Mouse (Mus musculus): ENCODE results near the gene Arhgap45. TPM values are rescaled to one million over a fixed set of nuclear protein-coding genes. Genes with fewer than 3 reads are reported as not detected.

Gene Arhgap45
- polyA plus RNA-seq, 2 experiments = 7.9 to 20.9 TPM

DNA sequence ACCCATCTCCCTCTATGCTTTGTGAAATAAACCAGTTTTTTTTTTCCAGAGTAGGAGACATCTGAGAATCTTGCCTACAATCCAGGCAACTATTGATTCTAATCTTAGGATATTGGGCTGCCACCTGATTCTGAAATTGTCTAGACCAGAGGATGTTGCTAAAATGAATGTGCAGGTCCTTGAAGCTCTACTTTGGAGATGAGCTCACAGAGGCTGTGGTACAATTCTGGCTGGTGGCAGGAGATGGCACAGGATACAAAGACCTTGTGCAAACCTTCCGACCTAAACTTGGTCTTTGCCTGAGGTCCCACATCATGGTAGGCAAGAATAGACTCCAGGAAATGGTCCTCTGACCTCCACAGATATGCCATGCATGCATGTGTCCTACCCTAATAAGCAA is 20.8 kb upstream of the Arhgap45 start:
- no peak for DNase-seq (ENCODE audit: low read depth in 3 of 3, low spot score in 3 of 3)
- Histone ChIP-seq H3K27ac (no peak overlapping the region), H3K9ac (replicated peaks) (no peak overlapping the region), H3K27me3 (ENCODE audit: control insufficient read depth, insufficient read depth, low read length) (no peaks in the 10 kb centered on the region), H3K36me3 (replicated peaks; ENCODE audit: control insufficient read depth, insufficient read depth, low read depth) (peaks cover 10% of the 10 kb centered on the region), H3K9me3 (ENCODE audit: control insufficient read depth, low read length) (no peaks in the 10 kb centered on the region; the same call in 1 of the 2 replicates), H3K4me2 (ENCODE audit: low read depth) (peak overlapping the region; percentile 26), H3K4me3 (ENCODE audit: insufficient read depth in 1 of 2, low read depth in 2 of 2, low read length in 2 of 2) (no peak overlapping the region), H3K4me1 (replicated peaks; ENCODE audit: control insufficient read depth in 2 of 2, insufficient read depth in 2 of 2, low read length in 1 of 2) (peaks cover 9% of the 10 kb centered on the region in 2 experiments)
- TF ChIP-seq EP300 (IDR thresholded peaks at IDR 0.05; ENCODE audit: low read depth) (no peak), CTCF (IDR thresholded peaks at IDR 0.05; ENCODE audit: low read depth) (no peak)
- 44% methylated on average over 1 of the region's 1 CpGs for WGBS (ENCODE audit: insufficient replicate concordance)
- no peak for ATAC-seq (ENCODE audit: insufficient read depth)

DNA sequence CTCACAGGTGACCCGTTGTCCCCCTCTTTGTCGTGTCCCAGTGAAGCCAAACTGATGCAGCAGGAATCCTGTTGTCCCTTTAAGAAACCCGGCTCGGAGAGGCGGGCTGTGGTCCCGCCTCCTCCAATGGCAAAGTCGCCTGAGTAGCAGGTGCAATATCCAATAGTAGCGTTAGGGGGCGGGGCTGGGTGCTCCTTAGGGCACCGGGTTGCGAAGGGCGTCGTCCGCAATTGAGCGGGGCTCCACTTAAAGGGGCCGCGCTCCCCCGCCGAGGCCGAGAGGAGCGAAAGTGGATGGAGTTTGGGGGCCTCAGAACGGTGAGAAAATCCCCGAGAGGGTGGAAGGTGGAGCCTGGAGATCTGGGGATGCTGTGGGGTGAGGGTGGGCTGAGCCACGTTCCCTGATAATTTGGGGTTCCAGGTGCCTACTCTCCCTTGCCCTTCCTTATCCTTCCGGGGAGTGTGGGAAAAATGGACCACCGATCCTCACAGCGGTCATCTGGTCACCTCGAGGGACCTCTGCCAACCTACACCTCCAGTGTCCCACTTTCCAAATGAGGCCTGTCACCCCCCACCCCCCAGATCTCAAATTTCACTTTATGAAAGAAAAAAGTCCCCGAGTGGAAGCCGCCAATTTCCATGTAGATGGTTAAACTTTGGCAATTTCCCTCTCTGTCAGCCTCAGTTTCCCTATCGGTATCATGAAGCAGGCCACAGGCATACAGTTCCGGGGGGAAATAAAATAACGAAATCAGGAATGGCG is 20.0 kb upstream of the Arhgap45 start, which contains the start of gene Abca7:
TSS of gene Abca7 (plus strand) at position 223 of the 762 bp plus-strand sequence.
- H3K4me3 ChIP-seq (ENCODE audit: insufficient read depth in 1 of 2, low read depth in 2 of 2, low read length in 2 of 2) = peak within 1 kb of the TSS; percentile 91 to 98
- peak within 1 kb of the TSS; percentile 83 for H3K4me2 ChIP-seq (ENCODE audit: low read depth)
- WGBS (ENCODE audit: insufficient replicate concordance) = under 1% methylated on average over 34 of the region's 34 CpGs
- peak within 1 kb of the TSS; percentile 96 for H3K9ac ChIP-seq (replicated peaks)
- H3K4me1 ChIP-seq (replicated peaks; ENCODE audit: control insufficient read depth in 2 of 2, insufficient read depth in 2 of 2, low read length in 1 of 2) = peaks cover 12 to 13% of the 10 kb centered on the region in 2 experiments
- ATAC-seq (ENCODE audit: insufficient read depth) = peak; percentile 85
- TF ChIP-seq EP300 (IDR thresholded peaks at IDR 0.05; ENCODE audit: low read depth) = no peak; the same call in 1 of the 2 replicates
- TF ChIP-seq CTCF (IDR thresholded peaks at IDR 0.05; ENCODE audit: low read depth) = peak; percentile 36
- peak; percentile 95 to 96 (median 96) for DNase-seq (ENCODE audit: low read depth in 3 of 3, low spot score in 3 of 3)
- H3K27ac ChIP-seq = peak within 1 kb of the TSS; percentile 95
- no peaks in the 10 kb centered on the region; the same call in 1 of the 2 replicates for H3K9me3 ChIP-seq (ENCODE audit: control insufficient read depth, low read length)
- peaks cover 10% of the 10 kb centered on the region for H3K36me3 ChIP-seq (replicated peaks; ENCODE audit: control insufficient read depth, insufficient read depth, low read depth)
- no peaks in the 10 kb centered on the region for H3K27me3 ChIP-seq (ENCODE audit: control insufficient read depth, insufficient read depth, low read length)

GRCm38 (mm10) chr10:79997034-79997760 is 19.3 kb upstream of the Arhgap45 start:
- Histone ChIP-seq H3K27me3 (ENCODE audit: control insufficient read depth, insufficient read depth, low read length) (no peaks in the 10 kb centered on the region), H3K4me1 (replicated peaks; ENCODE audit: control insufficient read depth in 2 of 2, insufficient read depth in 2 of 2, low read length in 1 of 2) (peaks cover 17 to 18% of the 10 kb centered on the region in 2 experiments)
- ATAC-seq (ENCODE audit: insufficient read depth) = peak; percentile 81

GRCm38 (mm10) chr10:79997819-79998218 is 18.6 kb upstream of the Arhgap45 start:
- Histone ChIP-seq H3K4me1 (replicated peaks; ENCODE audit: control insufficient read depth in 2 of 2, insufficient read depth in 2 of 2, low read length in 1 of 2) (peaks cover 19 to 20% of the 10 kb centered on the region in 2 experiments), H3K27me3 (ENCODE audit: control insufficient read depth, insufficient read depth, low read length) (no peaks in the 10 kb centered on the region), H3K27ac (peak overlapping the region; percentile 95), H3K9me3 (ENCODE audit: control insufficient read depth, low read length) (no peaks in the 10 kb centered on the region), H3K4me2 (ENCODE audit: low read depth) (peak overlapping the region; percentile 83), H3K36me3 (replicated peaks; ENCODE audit: control insufficient read depth, insufficient read depth, low read depth) (peaks cover 16% of the 10 kb centered on the region), H3K4me3 (ENCODE audit: insufficient read depth in 1 of 2, low read depth in 2 of 2, low read length in 2 of 2) (peak overlapping the region; percentile 91 to 98), H3K9ac (replicated peaks) (peak overlapping the region; percentile 96)
- DNase-seq (ENCODE audit: low read depth in 3 of 3, low spot score in 3 of 3) (no peak), ATAC-seq (ENCODE audit: insufficient read depth) (peak; percentile 19; the same call in 1 of the 2 replicates)
- TF ChIP-seq EP300 (IDR thresholded peaks at IDR 0.05; ENCODE audit: low read depth) (no peak), CTCF (IDR thresholded peaks at IDR 0.05; ENCODE audit: low read depth) (no peak; the same call in 1 of the 2 replicates)
- WGBS (ENCODE audit: insufficient replicate concordance) = 21% methylated on average over 15 of the region's 15 CpGs

More at GRCm38 (mm10) chr10:79997034-79997760, 19.3 kb upstream of the Arhgap45 start:
- peaks cover 15% of the 10 kb centered on the region for H3K36me3 ChIP-seq (replicated peaks; ENCODE audit: control insufficient read depth, insufficient read depth, low read depth)
- 2% methylated on average over 35 of the region's 35 CpGs for WGBS (ENCODE audit: insufficient replicate concordance)
- TF ChIP-seq EP300 (IDR thresholded peaks at IDR 0.05; ENCODE audit: low read depth) (0 out of 2 replicates have a peak, but pooled peaks have one; percentile 5), CTCF (IDR thresholded peaks at IDR 0.05; ENCODE audit: low read depth) (no peak)
- peak overlapping the region; percentile 95 for H3K27ac ChIP-seq
- peak overlapping the region; percentile 91 to 98 for H3K4me3 ChIP-seq (ENCODE audit: insufficient read depth in 1 of 2, low read depth in 2 of 2, low read length in 2 of 2)
- peak overlapping the region; percentile 96 for H3K9ac ChIP-seq (replicated peaks)
- H3K9me3 ChIP-seq (ENCODE audit: control insufficient read depth, low read length) = no peaks in the 10 kb centered on the region
- DNase-seq (ENCODE audit: low read depth in 3 of 3, low spot score in 3 of 3) = peak; percentile 76 to 86 (median 80)
- H3K4me2 ChIP-seq (ENCODE audit: low read depth) = peak overlapping the region; percentile 83

Measured in liver, embryonic 14.5 days (tissue).